Mouse (Mus musculus) urinary bladder, adult 18-20 months (tissue): ENCODE measurements around the gene Ypel3.

Experiments
- DNase-seq, 2 experiments: peaks; one replicate each; pipeline ENCODE4 v3.0.0; 2022; ENCODE audit warnings: low spot score in 2 of 2, mixed read lengths in 2 of 2

Gene Ypel3

GRCm38 (mm10) chr7:126815726-126816222 is 39.0 kb downstream of the Ypel3 start:
- DNase-seq: no peak

GRCm38 (mm10) chr7:126816494-126816893 is 39.7 kb downstream of the Ypel3 start:
- no peak for DNase-seq

- no peak for DNase-seq
Measured at GRCm38 (mm10) chr7:126817595-126817994, 40.8 kb downstream of the Ypel3 start.

- DNase-seq: no peak
Measured at GRCm38 (mm10) chr7:126818818-126819217, 42.1 kb downstream of the Ypel3 start.

GRCm38 (mm10) chr7:126821835-126822511 is 45.2 kb downstream of the Ypel3 start:
- peak; percentile 53 to 57 for DNase-seq

GRCm38 (mm10) chr7:126822741-126823140 is 46.0 kb downstream of the Ypel3 start:
- DNase-seq: no peak

GRCm38 (mm10) chr7:126823202-126823711 is 46.5 kb downstream of the Ypel3 start:
- DNase-seq: no peak

GRCm38 (mm10) chr7:126823940-126824339 is 47.2 kb downstream of the Ypel3 start:
- no peak for DNase-seq

GRCm38 (mm10) chr7:126825403-126825802 is 48.6 kb downstream of the Ypel3 start:
- DNase-seq: no peak

- DNase-seq: no peak
Measured at GRCm38 (mm10) chr7:126825952-126826351, 49.2 kb downstream of the Ypel3 start.
